Mouse (Mus musculus): Measurements from ENCODE around the gene Kif2c. TPM values are rescaled to one million over a fixed set of nuclear protein-coding genes. Genes with fewer than 3 reads are reported as not detected.
A peak's percentile ranks its signal among the peaks of the same experiment; 100 is the strongest.

Gene Kif2c
- polyA plus RNA-seq, 2 experiments, result 19.4 to 30.1 TPM

- Histone ChIP-seq H3K27me3 (ENCODE audit: control insufficient read depth, insufficient read depth, low read length) (no peaks in the 10 kb centered on the region), H3K4me1 (replicated peaks; ENCODE audit: control insufficient read depth in 2 of 2, insufficient read depth in 2 of 2, low read length in 1 of 2) (peaks cover 7 to 14% of the 10 kb centered on the region in 2 experiments), H3K4me2 (ENCODE audit: low read depth) (no peak overlapping the region), H3K36me3 (replicated peaks; ENCODE audit: control insufficient read depth, insufficient read depth, low read depth) (peaks cover 52% of the 10 kb centered on the region), H3K27ac (no peak overlapping the region; the same call in 1 of the 2 replicates), H3K9me3 (ENCODE audit: control insufficient read depth, low read length) (no peaks in the 10 kb centered on the region), H3K4me3 (ENCODE audit: insufficient read depth in 1 of 2, low read depth in 2 of 2, low read length in 2 of 2) (no peak overlapping the region), H3K9ac (replicated peaks) (no peak overlapping the region)
- DNase-seq (ENCODE audit: low read depth in 3 of 3, low spot score in 3 of 3) (no peak), ATAC-seq (ENCODE audit: insufficient read depth) (no peak)
- TF ChIP-seq EP300 (IDR thresholded peaks at IDR 0.05; ENCODE audit: low read depth) (no peak), CTCF (IDR thresholded peaks at IDR 0.05; ENCODE audit: low read depth) (no peak)
- WGBS (ENCODE audit: insufficient replicate concordance), result 42% methylated on average over 1 of the region's 1 CpGs
Measured at GRCm38 (mm10) chr4:117151416-117151815, 31.0 kb downstream of the Kif2c start.

DNA sequence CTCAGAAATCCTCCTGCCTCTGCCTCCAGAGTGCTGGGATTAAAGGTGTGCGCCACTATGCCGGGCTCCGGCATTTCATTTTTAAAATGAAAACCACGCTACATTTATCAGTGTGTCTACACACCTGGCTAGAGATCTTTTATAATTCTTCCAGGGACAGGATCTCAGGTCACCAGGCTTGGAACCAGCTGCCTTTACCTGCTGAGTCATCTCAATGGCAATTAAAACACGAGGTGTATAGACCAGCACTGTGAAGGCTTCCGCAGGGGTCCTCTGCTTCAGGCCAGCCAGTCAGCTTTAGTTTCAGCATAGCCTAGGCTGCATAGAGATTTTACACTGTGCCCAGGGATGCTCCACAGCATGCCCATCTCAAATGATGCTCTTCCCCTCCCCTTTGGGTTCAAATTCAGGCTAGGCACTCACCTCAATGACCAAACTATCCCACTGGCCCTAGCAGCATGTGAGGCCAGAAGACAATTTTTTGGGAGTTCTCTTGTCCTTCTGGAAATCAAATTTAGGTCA lies 32.2 kb downstream of the Kif2c start:
- DNase-seq (ENCODE audit: low read depth in 3 of 3, low spot score in 3 of 3), result no peak
- TF ChIP-seq EP300 (IDR thresholded peaks at IDR 0.05; ENCODE audit: low read depth) (no peak), CTCF (IDR thresholded peaks at IDR 0.05; ENCODE audit: low read depth) (no peak)
- Histone ChIP-seq H3K4me1 (replicated peaks; ENCODE audit: control insufficient read depth in 2 of 2, insufficient read depth in 2 of 2, low read length in 1 of 2) (peaks cover 6 to 13% of the 10 kb centered on the region in 2 experiments), H3K4me3 (ENCODE audit: insufficient read depth in 1 of 2, low read depth in 2 of 2, low read length in 2 of 2) (no peak overlapping the region), H3K4me2 (ENCODE audit: low read depth) (no peak overlapping the region), H3K9me3 (ENCODE audit: control insufficient read depth, low read length) (no peaks in the 10 kb centered on the region), H3K27me3 (ENCODE audit: control insufficient read depth, insufficient read depth, low read length) (no peaks in the 10 kb centered on the region), H3K9ac (replicated peaks) (no peak overlapping the region), H3K36me3 (replicated peaks; ENCODE audit: control insufficient read depth, insufficient read depth, low read depth) (peaks cover 52% of the 10 kb centered on the region), H3K27ac (no peak overlapping the region)
- 70% methylated on average over 6 of the region's 6 CpGs for WGBS (ENCODE audit: insufficient replicate concordance)
- 0 out of 2 replicates have a peak, but pooled peaks have one; percentile 9 for ATAC-seq (ENCODE audit: insufficient read depth)

GRCm38 (mm10) chr4:117149291-117150211 lies 32.9 kb downstream of the Kif2c start:
- Histone ChIP-seq H3K9ac (replicated peaks) (no peak overlapping the region), H3K4me2 (ENCODE audit: low read depth) (no peak overlapping the region), H3K27ac (no peak overlapping the region), H3K36me3 (replicated peaks; ENCODE audit: control insufficient read depth, insufficient read depth, low read depth) (peaks cover 47% of the 10 kb centered on the region), H3K4me3 (ENCODE audit: insufficient read depth in 1 of 2, low read depth in 2 of 2, low read length in 2 of 2) (no peak overlapping the region), H3K4me1 (replicated peaks; ENCODE audit: control insufficient read depth in 2 of 2, insufficient read depth in 2 of 2, low read length in 1 of 2) (peaks cover 6 to 13% of the 10 kb centered on the region in 2 experiments), H3K27me3 (ENCODE audit: control insufficient read depth, insufficient read depth, low read length) (no peaks in the 10 kb centered on the region), H3K9me3 (ENCODE audit: control insufficient read depth, low read length) (no peaks in the 10 kb centered on the region)
- no peak for TF ChIP-seq EP300 (IDR thresholded peaks at IDR 0.05; ENCODE audit: low read depth)
- TF ChIP-seq CTCF (IDR thresholded peaks at IDR 0.05; ENCODE audit: low read depth), result peak; percentile 17; the same call in 1 of the 2 replicates
- WGBS (ENCODE audit: insufficient replicate concordance), result 55% methylated on average over 6 of the region's 6 CpGs
- DNase-seq (ENCODE audit: low read depth in 3 of 3, low spot score in 3 of 3), result no peak
- 0 out of 2 replicates have a peak, but pooled peaks have one; percentile 6 for ATAC-seq (ENCODE audit: insufficient read depth)

- no peaks in the 10 kb centered on the region for H3K27me3 ChIP-seq (ENCODE audit: control insufficient read depth, insufficient read depth, low read length)
- H3K4me2 ChIP-seq (ENCODE audit: low read depth), result no peak overlapping the region
- TF ChIP-seq EP300 (IDR thresholded peaks at IDR 0.05; ENCODE audit: low read depth) (no peak), CTCF (IDR thresholded peaks at IDR 0.05; ENCODE audit: low read depth) (no peak)
- H3K27ac ChIP-seq, result no peak overlapping the region
- no peaks in the 10 kb centered on the region for H3K9me3 ChIP-seq (ENCODE audit: control insufficient read depth, low read length)
- DNase-seq (ENCODE audit: low read depth in 3 of 3, low spot score in 3 of 3) (no peak), ATAC-seq (ENCODE audit: insufficient read depth) (no peak)
- no peak overlapping the region for H3K9ac ChIP-seq (replicated peaks)
- peaks cover 6 to 10% of the 10 kb centered on the region in 2 experiments for H3K4me1 ChIP-seq (replicated peaks; ENCODE audit: control insufficient read depth in 2 of 2, insufficient read depth in 2 of 2, low read length in 1 of 2)
- WGBS (ENCODE audit: insufficient replicate concordance), result 74% methylated on average over 24 of the region's 24 CpGs
- H3K36me3 ChIP-seq (replicated peaks; ENCODE audit: control insufficient read depth, insufficient read depth, low read depth), result peaks cover 40% of the 10 kb centered on the region
- H3K4me3 ChIP-seq (ENCODE audit: insufficient read depth in 1 of 2, low read depth in 2 of 2, low read length in 2 of 2), result no peak overlapping the region
Measured at GRCm38 (mm10) chr4:117148815-117149214, 33.6 kb downstream of the Kif2c start.
